Mouse (Mus musculus) erythroblast, embryonic 14.5 days (primary cell): Measurements from ENCODE around the gene Arhgef15.

Experiments used
- GATA1 ChIP-seq: IDR thresholded peaks from 2 replicates; pipeline ENCODE4 v1.6.1; 2012; ENCODE audit warnings: low read length, inconsistent platforms, mixed read lengths
- TAL1 ChIP-seq: IDR thresholded peaks from 3 replicates; pipeline ENCODE4 v1.6.1; 2012; ENCODE audit warnings: low read length, inconsistent platforms, mixed read lengths

GRCm38 (mm10) chr11:68902367-68902766 lies 54.9 kb downstream of the Arhgef15 start:
- TF ChIP-seq GATA1, result no peak
- no peak for TF ChIP-seq TAL1
